Mouse (Mus musculus): ENCODE data around the gene Eml5. TPM values are rescaled to one million over a fixed set of nuclear protein-coding genes. Genes with fewer than 3 reads are reported as not detected.

Gene Eml5
- polyA plus RNA-seq, 1 experiment from 2014 or later, result 18.7 TPM

GRCm38 (mm10) chr12:98746746-98747379, 154.4 kb downstream of the Eml5 start, which contains the start of gene Zc3h14:
Zc3h14 (plus strand) TSS chr12:98746964.
- Histone ChIP-seq H3K27me3 (ENCODE audit: control insufficient read depth, insufficient read depth, low read length) (no peaks in the 10 kb centered on the region), H3K4me2 (replicated peaks) (peak within 1 kb of the TSS; percentile 60), H3K4me1 (replicated peaks; ENCODE audit: control insufficient read depth, insufficient read depth, low read length) (peaks cover 21% of the 10 kb centered on the region), H3K9ac (peak within 1 kb of the TSS; percentile 89), H3K27ac (peak within 1 kb of the TSS; percentile 90), H3K4me3 (replicated peaks; ENCODE audit: low read length) (peak within 1 kb of the TSS; percentile 85), H3K36me3 (replicated peaks; ENCODE audit: control insufficient read depth, insufficient read depth) (no peaks in the 10 kb centered on the region), H3K9me3 (ENCODE audit: control insufficient read depth, low read length) (no peaks in the 10 kb centered on the region)
- ATAC-seq (ENCODE audit: low FRiP score) (peak; percentile 90), DNase-seq (ENCODE audit: low spot score) (peak; percentile 97)
- under 1% methylated on average over 76 of the region's 87 CpGs for WGBS

- no peaks in the 10 kb centered on the region for H3K27me3 ChIP-seq (ENCODE audit: control insufficient read depth, insufficient read depth, low read length)
- ATAC-seq (ENCODE audit: low FRiP score) (peak; percentile 7; the same call in 1 of the 2 replicates), DNase-seq (ENCODE audit: low spot score) (no peak)
- no peak overlapping the region for H3K4me3 ChIP-seq (replicated peaks; ENCODE audit: low read length)
- no peak overlapping the region for H3K4me2 ChIP-seq (replicated peaks)
- no peak overlapping the region for H3K9ac ChIP-seq
- no peaks in the 10 kb centered on the region for H3K36me3 ChIP-seq (replicated peaks; ENCODE audit: control insufficient read depth, insufficient read depth)
- H3K4me1 ChIP-seq (replicated peaks; ENCODE audit: control insufficient read depth, insufficient read depth, low read length), result peaks cover 21% of the 10 kb centered on the region
- no peaks in the 10 kb centered on the region for H3K9me3 ChIP-seq (ENCODE audit: control insufficient read depth, low read length)
- no peak overlapping the region for H3K27ac ChIP-seq
- 23% methylated on average over 2 of the region's 2 CpGs for WGBS
Measured at GRCm38 (mm10) chr12:98746131-98746530, 155.2 kb downstream of the Eml5 start.

GRCm38 (mm10) chr12:98745626-98746025, 155.7 kb downstream of the Eml5 start:
- Histone ChIP-seq H3K27ac (no peak overlapping the region), H3K27me3 (ENCODE audit: control insufficient read depth, insufficient read depth, low read length) (no peaks in the 10 kb centered on the region), H3K4me2 (replicated peaks) (no peak overlapping the region), H3K36me3 (replicated peaks; ENCODE audit: control insufficient read depth, insufficient read depth) (no peaks in the 10 kb centered on the region), H3K4me1 (replicated peaks; ENCODE audit: control insufficient read depth, insufficient read depth, low read length) (peaks cover 20% of the 10 kb centered on the region), H3K9me3 (ENCODE audit: control insufficient read depth, low read length) (no peaks in the 10 kb centered on the region), H3K4me3 (replicated peaks; ENCODE audit: low read length) (no peak overlapping the region), H3K9ac (no peak overlapping the region)
- no peak for DNase-seq (ENCODE audit: low spot score)
- WGBS, result 80% methylated on average over 4 of the region's 4 CpGs
- no peak for ATAC-seq (ENCODE audit: low FRiP score)

GRCm38 (mm10) chr12:98741011-98741501, 160.2 kb downstream of the Eml5 start:
- Histone ChIP-seq H3K27me3 (ENCODE audit: control insufficient read depth, insufficient read depth, low read length) (peaks cover 17% of the 10 kb centered on the region), H3K27ac (no peak overlapping the region; the same call in 1 of the 2 replicates), H3K4me1 (replicated peaks; ENCODE audit: control insufficient read depth, insufficient read depth, low read length) (0 out of 2 replicates have a peak, but pooled peaks cover 6% of the 10 kb centered on the region), H3K4me2 (replicated peaks) (no peak overlapping the region), H3K36me3 (replicated peaks; ENCODE audit: control insufficient read depth, insufficient read depth) (no peaks in the 10 kb centered on the region), H3K9ac (no peak overlapping the region), H3K9me3 (ENCODE audit: control insufficient read depth, low read length) (no peaks in the 10 kb centered on the region), H3K4me3 (replicated peaks; ENCODE audit: low read length) (no peak overlapping the region)
- WGBS, result 58% methylated on average over 3 of the region's 3 CpGs
- peak; percentile 78; the same call in 1 of the 2 replicates for ATAC-seq (ENCODE audit: low FRiP score)
- peak; percentile 46 for DNase-seq (ENCODE audit: low spot score)

GRCm38 (mm10) chr12:98737801-98738350, 163.4 kb downstream of the Eml5 start:
- no peak overlapping the region for H3K27ac ChIP-seq
- H3K36me3 ChIP-seq (replicated peaks; ENCODE audit: control insufficient read depth, insufficient read depth), result no peaks in the 10 kb centered on the region
- H3K9me3 ChIP-seq (ENCODE audit: control insufficient read depth, low read length), result no peaks in the 10 kb centered on the region
- no peak for ATAC-seq (ENCODE audit: low FRiP score)
- H3K9ac ChIP-seq, result peak overlapping the region; percentile 67
- 13% methylated on average over 7 of the region's 7 CpGs for WGBS
- H3K4me3 ChIP-seq (replicated peaks; ENCODE audit: low read length), result peak overlapping the region; percentile 62
- peak overlapping the region; percentile 69 for H3K4me2 ChIP-seq (replicated peaks)
- H3K4me1 ChIP-seq (replicated peaks; ENCODE audit: control insufficient read depth, insufficient read depth, low read length), result peaks cover 23% of the 10 kb centered on the region; the same call in 1 of the 2 replicates
- H3K27me3 ChIP-seq (ENCODE audit: control insufficient read depth, insufficient read depth, low read length), result peaks cover 22% of the 10 kb centered on the region
- DNase-seq (ENCODE audit: low spot score), result no peak

GRCm38 (mm10) chr12:98736951-98737800, 164.1 kb downstream of the Eml5 start, which contains the start of gene Ptpn21:
Ptpn21 (minus strand) TSS chr12:98737405.
- ATAC-seq (ENCODE audit: low FRiP score) (peak; percentile 14; the same call in 1 of the 2 replicates), DNase-seq (ENCODE audit: low spot score) (peak; percentile 57)
- Histone ChIP-seq H3K4me2 (replicated peaks) (peak within 1 kb of the TSS; percentile 69), H3K27ac (no peak within 1 kb of the TSS), H3K4me3 (replicated peaks; ENCODE audit: low read length) (peak within 1 kb of the TSS; percentile 62), H3K4me1 (replicated peaks; ENCODE audit: control insufficient read depth, insufficient read depth, low read length) (peaks cover 23% of the 10 kb centered on the region; the same call in 1 of the 2 replicates), H3K27me3 (ENCODE audit: control insufficient read depth, insufficient read depth, low read length) (peaks cover 22% of the 10 kb centered on the region), H3K36me3 (replicated peaks; ENCODE audit: control insufficient read depth, insufficient read depth) (no peaks in the 10 kb centered on the region), H3K9ac (peak within 1 kb of the TSS; percentile 67), H3K9me3 (ENCODE audit: control insufficient read depth, low read length) (no peaks in the 10 kb centered on the region)
- under 1% methylated on average over 75 of the region's 75 CpGs for WGBS

Other genes starting within 250 kb of the Eml5 start
- gene Ptpn21, start 164.1 kb downstream of the Eml5 start, polyA plus RNA-seq (2014; fragmentation: Nextera tagmentation; extraction: Ambion mirVana), result 2.9 and 4.9 TPM in 2 replicates
- 120 and 123 TPM in 2 replicates for gene Zc3h14, start 154.5 kb downstream of the Eml5 start, polyA plus RNA-seq (2014; fragmentation: Nextera tagmentation; extraction: Ambion mirVana)
- 31.4 and 33.3 TPM in 2 replicates for gene Ttc8, start 19.1 kb upstream of the Eml5 start, polyA plus RNA-seq (2014; fragmentation: Nextera tagmentation; extraction: Ambion mirVana)

Data from hindbrain, embryonic 14.5 days (tissue).